Comparison of ENCODE assay signal across 9 mouse cellular contexts in genomic region chrX:12677396-12677795, GRCm38 (mm10). TPM values are rescaled to one million over a fixed set of nuclear protein-coding genes. Genes with fewer than 3 reads are reported as not detected.
A peak's percentile ranks its signal among the peaks of the same experiment; 100 is the strongest.
DNase-seq lines count a peak whose midpoint lies in the region; ATAC-seq and TF ChIP-seq lines count a peak whose summit lies in the region.
"Had no signal": no experiment of that assay in that cellular context is flagged by ENCODE, and none has a peak within 500 bp of the region (broad histone marks: within the 10 kb centered on the region; RNA-seq: fewer than 3 reads in every experiment).

No protein-coding gene starts in this region.

- intact Hi-C loops in heart, postnatal 10 days (cut with DNase I), result loop anchor here (2.0 to 10.0 kb wide), 4 partner anchors 117 to 977 kb away; no protein-coding TSS in a partner anchor
- intact Hi-C loops in gastrocnemius, postnatal 14 days (cut with DNase I; ENCODE audit: low total_unique reads), result no loop called here
- intact Hi-C loops in left cerebral cortex, postnatal 10 days (cut with DNase I), result loop anchor here (5.0 kb wide), 1 partner anchor 160 kb away; no protein-coding TSS in a partner anchor

- no peak overlapping the region for H3K4me2 ChIP-seq in heart, embryonic 12.5 days
- H3K4me2 ChIP-seq: limb, embryonic 15.5 days had no signal

- 0 out of 2 replicates have a peak, but pooled peaks cover 4% of the 10 kb centered on the region for H3K4me1 ChIP-seq in heart, embryonic 12.5 days (replicated peaks)
- H3K4me1 ChIP-seq in ES-E14 (ENCODE audit: control insufficient read depth in 2 of 2, insufficient read depth in 2 of 2, low read length in 2 of 2, poor library complexity in 1 of 2), result no peaks in the 10 kb centered on the region
- H3K4me1 ChIP-seq: limb, embryonic 15.5 days had no signal

- 30% methylated on average over 6 of the region's 6 CpGs for WGBS in heart, embryonic 12.5 days

- 0 out of 2 replicates have a peak, but pooled peaks cover 10% of the 10 kb centered on the region for H3K27me3 ChIP-seq in heart, embryonic 12.5 days (replicated peaks)

- DNase-seq in heart, postnatal 10 days, result peak; percentile 73 to 81
- peak; percentile 29 for DNase-seq in ES-E14 (ENCODE audit: low read depth, low spot score)
- peak; percentile 63 to 78 for DNase-seq in cerebellum, adult 18-20 months
- peak; percentile 50 for DNase-seq in gastrocnemius, postnatal 14 days
- DNase-seq in left cerebral cortex, postnatal 10 days (ENCODE audit: extremely low spot score in 1 of 2, low spot score in 2 of 2), result peak; percentile 17 to 56
- peak; percentile 9 to 59 for DNase-seq in thymus, postnatal 10 days (ENCODE audit: low spot score in 2 of 2)

- no peak overlapping the region for H3K4me3 ChIP-seq in heart, embryonic 12.5 days
- no peak overlapping the region for H3K4me3 ChIP-seq in ES-E14 (ENCODE audit: insufficient read depth in 1 of 2, low read depth in 1 of 2, low read length in 2 of 2, poor library complexity in 1 of 2, severe bottlenecking in 1 of 2)
- H3K4me3 ChIP-seq: limb, embryonic 15.5 days had no signal

- ATAC-seq in heart, embryonic 12.5 days (ENCODE audit: insufficient number of reproducible peaks, low FRiP score), result no peak
- ATAC-seq in neutrophil, adult 5-6 weeks (ENCODE audit: extremely low read depth, insufficient number of reproducible peaks, low FRiP score, poor library complexity, severe bottlenecking), result peak; percentile 39; the same call in 1 of the 2 replicates

- H3K36me3 ChIP-seq in heart, embryonic 12.5 days, result peaks cover 8% of the 10 kb centered on the region
- no peaks in the 10 kb centered on the region for H3K36me3 ChIP-seq in ES-E14 (ENCODE audit: control insufficient read depth, insufficient read depth, low read length, poor library complexity, severe bottlenecking)

- in situ Hi-C loops in ES-E14 (cut with MboI; ENCODE audit: low sequenced_read_pairs in 2 of 2, unreplicated experiment in 2 of 2), result loop anchor here in 1 of 2 experiments (25.0 kb wide), 2 partner anchors 185 to 535 kb away; no protein-coding TSS in a partner anchor

- no peak overlapping the region for H3K9ac ChIP-seq in heart, embryonic 12.5 days
- H3K9ac ChIP-seq in ES-E14 (ENCODE audit: insufficient read depth, low read depth, low read length, poor library complexity, severe bottlenecking), result no peak overlapping the region
- H3K9ac ChIP-seq: limb, embryonic 15.5 days had no signal

- H3K9me3 ChIP-seq in heart, embryonic 12.5 days (replicated peaks), result no peaks in the 10 kb centered on the region
- H3K9me3 ChIP-seq in ES-E14 (ENCODE audit: control insufficient read depth, insufficient read depth, low read depth, low read length), result no peaks in the 10 kb centered on the region
- H3K9me3 ChIP-seq: limb, embryonic 15.5 days had no signal

- H3K27ac ChIP-seq in heart, embryonic 12.5 days (ENCODE audit: poor library complexity, severe bottlenecking), result no peak overlapping the region
- H3K27ac ChIP-seq in ES-E14 (ENCODE audit: insufficient read depth, low read depth, low read length, poor library complexity, severe bottlenecking), result no peak overlapping the region
- H3K27ac ChIP-seq: limb, embryonic 15.5 days had no signal

TF ChIP-seq in ES-E14, 5 proteins besides CTCF, POLR2A, EP300 and RAD21:
- TF ChIP-seq ZC3H11A (IDR thresholded peaks at IDR 0.05; ENCODE audit: borderline replicate concordance, low read depth, low read length) (0 out of 2 replicates have a peak, but pooled peaks have one; percentile 57), ZNF384 (IDR thresholded peaks at IDR 0.05; ENCODE audit: low read depth, low read length) (no peak)
TF ChIP-seq in ES-E14: peak in this region for 1.

RNA-seq across cellular contexts. Expression of gene 1810030O07Rik, which starts 3.9 kb away (rescaled TPM):
- total RNA-seq in heart, postnatal 10 days (2021), result 10 to 100 TPM; 13.2 to 14.9 TPM
- 22.0 and 22.5 TPM in 2 replicates for polyA plus RNA-seq in heart, embryonic 12.5 days (2016; fragmentation: Nextera tagmentation; extraction: Ambion mirVana)
- 24.0 and 32.1 TPM in 2 replicates for total RNA-seq in ES-E14 (2012; rRNA removed)
- 1 to 10 TPM; 5.8 to 7.7 TPM for total RNA-seq in gastrocnemius, postnatal 14 days (2021)
- 10 to 100 TPM; 12.5 to 17.4 TPM for total RNA-seq in left cerebral cortex, postnatal 10 days (2021)
- total RNA-seq in neutrophil, adult 5-6 weeks (2017), result 27.6 and 28.5 TPM in 2 replicates
